Mouse (Mus musculus) cerebellum, adult 2 months (tissue): ENCODE data around the gene Megf11.

Experiments used
- CTCF ChIP-seq: fragments of 200-500 bp; IDR thresholded peaks from 2 replicates; pipeline ENCODE4 v1.5.1; 2011; ENCODE audit warnings: low read depth, mild to moderate bottlenecking, control low read depth, low read length, moderate library complexity, borderline replicate concordance; ENCODE audit not compliant: insufficient read depth
- POLR2A ChIP-seq: fragments of 200-500 bp; IDR thresholded peaks from 2 replicates; pipeline ENCODE4 v1.6.1; 2011; ENCODE audit warnings: low read length, control low read depth, borderline replicate concordance; ENCODE audit not compliant: insufficient read depth

DNA sequence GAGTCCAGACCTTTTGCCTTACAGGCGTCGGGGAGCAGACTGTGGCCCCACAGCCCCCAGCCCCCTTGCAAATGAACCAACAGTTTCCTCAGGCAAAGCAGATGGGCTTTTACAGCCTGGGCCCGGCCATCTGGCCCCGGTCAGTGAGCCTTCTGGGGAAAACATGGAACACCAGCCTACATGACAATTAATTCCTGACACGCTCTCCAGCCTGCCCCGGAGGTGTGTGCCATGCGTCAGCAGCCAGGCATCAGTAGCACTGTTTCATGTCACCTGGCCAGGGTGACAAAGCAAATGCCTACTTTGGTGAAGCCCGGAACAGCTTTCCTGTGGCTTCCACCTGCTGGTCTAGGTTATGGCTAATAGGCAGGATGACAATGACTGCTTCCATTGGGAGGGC, 119.5 kb downstream of the Megf11 start:
- TF ChIP-seq CTCF (no peak), POLR2A (no peak)
